Mouse (Mus musculus): ENCODE measurements at regions not wholly inside any gene's neighbourhood (a gene's known extent, or its start where the extent isn't known, plus 50 kb on each side); places are given as distances from the start of the nearest gene placed in this dataset.

- POLR2A ChIA-PET: interaction anchor here in 1 of 4 experiments (1.2 kb wide), 1 partner anchor 79 kb away, joined by 3 read pairs; the partner anchor contains the start of gene Dlg1
- CTCF ChIA-PET: no interaction called here
Measured at GRCm38 (mm10) chr16:31584216-31584823, 78.9 kb upstream of the Dlg1 start.

GRCm38 (mm10) chr16:31587036-31587435 is 76.2 kb upstream of the Dlg1 start:
- ChIA-PET POLR2A (no interaction called here), CTCF (no interaction called here)

- ChIA-PET CTCF (interaction anchor here in 1 of 4 experiments (0.5 to 0.6 kb wide), 2 partner anchors 43 to 51 kb away, joined by 4 to 5 read pairs; no protein-coding TSS in a partner anchor), POLR2A (interaction anchor here in 2 of 4 experiments (0.6 to 2.4 kb wide), 6 partner anchors 10 to 307 kb away, joined by 3 to 8 read pairs (median 3); no protein-coding TSS in a partner anchor)
Measured at GRCm38 (mm10) chr16:31589576-31589975, 73.7 kb upstream of the Dlg1 start.

GRCm38 (mm10) chr16:31591565-31591964 is 71.7 kb upstream of the Dlg1 start:
- POLR2A ChIA-PET: interaction anchor here in 1 of 4 experiments (1.7 kb wide), 1 partner anchor 9 kb away, joined by 6 read pairs; no protein-coding TSS in a partner anchor
- CTCF ChIA-PET: interaction anchor here in 1 of 4 experiments (0.6 to 0.9 kb wide), 2 partner anchors 133 to 136 kb away, joined by 3 read pairs; no protein-coding TSS in a partner anchor

GRCm38 (mm10) chr16:31592014-31592871 is 71.0 kb upstream of the Dlg1 start:
- CTCF ChIA-PET: interaction anchor here in 1 of 4 experiments (0.6 to 0.9 kb wide), 2 partner anchors 133 to 136 kb away, joined by 3 read pairs; no protein-coding TSS in a partner anchor
- POLR2A ChIA-PET: interaction anchor here in 1 of 4 experiments (1.1 to 1.7 kb wide), 2 partner anchors 10 to 18 kb away, joined by 5 to 6 read pairs; no protein-coding TSS in a partner anchor

- CTCF ChIA-PET: no interaction called here
Measured at GRCm38 (mm10) chr16:31592973-31593683, 70.1 kb upstream of the Dlg1 start.

GRCm38 (mm10) chr16:31597965-31598364 is 65.3 kb upstream of the Dlg1 start:
- CTCF ChIA-PET: interaction anchor here in 1 of 4 experiments (0.9 kb wide), 1 partner anchor 91 kb away, joined by 3 read pairs; no protein-coding TSS in a partner anchor
- POLR2A ChIA-PET: interaction anchor here in 1 of 4 experiments (0.6 to 1.2 kb wide), 2 partner anchors 29 to 40 kb away, joined by 4 to 5 read pairs; no protein-coding TSS in a partner anchor

More at GRCm38 (mm10) chr16:31592973-31593683, 70.1 kb upstream of the Dlg1 start:
- POLR2A ChIA-PET: interaction anchor here in 2 of 4 experiments (0.9 to 1.1 kb wide), 2 partner anchors 15 to 17 kb away, joined by 3 to 5 read pairs; no protein-coding TSS in a partner anchor

- ChIA-PET POLR2A (interaction anchor here in 2 of 4 experiments (0.6 to 1.4 kb wide), 3 partner anchors 9 to 40 kb away, joined by 3 to 5 read pairs (median 4); no protein-coding TSS in a partner anchor), CTCF (interaction anchor here in 2 of 4 experiments (0.6 to 0.9 kb wide), 2 partner anchors 91 to 513 kb away, joined by 3 to 8 read pairs; no protein-coding TSS in a partner anchor)
Measured at GRCm38 (mm10) chr16:31598409-31598988, 64.7 kb upstream of the Dlg1 start.

GRCm38 (mm10) chr16:31598989-31599421 is 64.2 kb upstream of the Dlg1 start:
- POLR2A ChIA-PET: interaction anchor here in 2 of 4 experiments (1.4 to 2.0 kb wide), 2 partner anchors 9 to 10 kb away, joined by 3 to 8 read pairs; no protein-coding TSS in a partner anchor

GRCm38 (mm10) chr16:31601278-31601677 is 62.0 kb upstream of the Dlg1 start:
- ChIA-PET POLR2A (interaction anchor here in 2 of 4 experiments (0.5 to 1.1 kb wide), 3 partner anchors 12 to 58 kb away, joined by 3 read pairs; no protein-coding TSS in a partner anchor), CTCF (interaction anchor here in 1 of 4 experiments (0.5 kb wide), 1 partner anchor 1550 kb away, joined by 8 read pairs; no protein-coding TSS in a partner anchor)

More at GRCm38 (mm10) chr16:31598989-31599421, 64.2 kb upstream of the Dlg1 start:
- CTCF ChIA-PET: interaction anchor here in 2 of 4 experiments (0.6 kb wide), 2 partner anchors 101 to 512 kb away, joined by 3 to 8 read pairs; no protein-coding TSS in a partner anchor

- POLR2A ChIA-PET: no interaction called here
- CTCF ChIA-PET: interaction anchor here in 1 of 4 experiments (0.5 kb wide), 1 partner anchor 69 kb away, joined by 8 read pairs; no protein-coding TSS in a partner anchor
Measured at GRCm38 (mm10) chr16:31603185-31603584, 60.1 kb upstream of the Dlg1 start.

GRCm38 (mm10) chr16:31606389-31607177 is 56.7 kb upstream of the Dlg1 start:
- ChIA-PET POLR2A (no interaction called here), CTCF (interaction anchor here in 1 of 4 experiments (0.6 kb wide), 1 partner anchor 30 kb away, joined by 5 read pairs; no protein-coding TSS in a partner anchor)

- ChIA-PET CTCF (no interaction called here), POLR2A (interaction anchor here in 3 of 4 experiments (0.7 kb wide), 3 partner anchors 128 to 335 kb away, joined by 3 read pairs; no protein-coding TSS in a partner anchor)
Measured at GRCm38 (mm10) chr16:31608964-31609363, 54.3 kb upstream of the Dlg1 start.

- CTCF ChIA-PET: interaction anchor here in 1 of 4 experiments (0.6 kb wide), 1 partner anchor 1540 kb away, joined by 6 read pairs; no protein-coding TSS in a partner anchor
- POLR2A ChIA-PET: interaction anchor here in 1 of 4 experiments (0.6 to 0.8 kb wide), 5 partner anchors 17 to 1681 kb away, joined by 3 to 5 read pairs (median 5); no protein-coding TSS in a partner anchor
Measured at GRCm38 (mm10) chr16:31609394-31610172, 53.7 kb upstream of the Dlg1 start.

Data from embryonic stem cell, embryonic (primary cell).